Mouse (Mus musculus) lung, postnatal 4 days (tissue): ENCODE measurements around the gene Msl3.
A peak's percentile ranks its signal among the peaks of the same experiment; 100 is the strongest.

Source experiments
- DNase-seq, 2 experiments: peaks; one replicate each; pipeline ENCODE4 v3.0.0; 2021

Msl3 gene

DNA sequence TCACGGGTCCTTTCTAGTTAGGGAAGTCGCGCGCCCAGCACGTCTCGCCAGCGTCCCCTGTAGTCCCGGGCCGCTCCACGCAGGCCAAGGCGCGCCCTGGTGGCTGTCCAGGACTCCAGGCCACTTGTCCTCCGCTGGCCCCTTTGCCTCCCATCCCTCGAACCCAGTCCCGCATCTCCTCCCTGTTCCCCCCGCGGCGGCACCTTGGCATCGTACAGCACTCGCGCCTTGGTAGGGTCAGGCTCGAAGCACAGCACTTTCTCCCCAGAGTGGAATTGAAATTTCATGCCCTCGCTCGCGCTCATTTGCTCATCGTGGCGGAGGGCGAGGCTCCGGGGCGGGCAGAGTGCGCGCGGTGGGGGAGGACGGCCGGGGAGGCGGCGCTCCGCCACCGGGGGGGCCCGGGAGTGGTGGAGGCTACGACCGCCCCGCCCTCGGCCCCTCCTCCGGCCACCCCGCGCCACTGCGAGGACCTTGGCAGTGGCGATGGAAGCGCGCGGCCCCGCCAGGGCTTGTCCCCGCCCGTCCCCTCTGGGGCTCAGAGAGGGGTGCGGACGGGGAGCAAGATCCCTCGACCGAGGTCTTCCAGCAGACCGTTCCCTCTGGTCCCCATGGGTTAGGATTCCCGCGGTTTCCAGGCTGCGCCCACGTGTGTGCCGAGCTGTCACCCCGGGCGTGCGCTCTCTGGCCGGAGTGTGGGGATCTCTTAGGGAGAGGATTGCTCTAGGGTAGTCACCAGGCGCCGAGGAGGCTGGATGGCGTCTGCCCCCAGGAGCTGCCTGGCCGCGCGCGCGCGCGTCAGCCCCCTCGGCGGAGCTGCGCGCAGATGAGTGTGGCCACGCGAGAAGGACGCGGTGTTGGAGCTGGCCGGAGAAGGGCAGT is at the start of gene Msl3:
Msl3 (minus strand) TSS at position 374 of the 882 bp plus-strand sequence.
- peak; percentile 88 to 93 for DNase-seq

DNA sequence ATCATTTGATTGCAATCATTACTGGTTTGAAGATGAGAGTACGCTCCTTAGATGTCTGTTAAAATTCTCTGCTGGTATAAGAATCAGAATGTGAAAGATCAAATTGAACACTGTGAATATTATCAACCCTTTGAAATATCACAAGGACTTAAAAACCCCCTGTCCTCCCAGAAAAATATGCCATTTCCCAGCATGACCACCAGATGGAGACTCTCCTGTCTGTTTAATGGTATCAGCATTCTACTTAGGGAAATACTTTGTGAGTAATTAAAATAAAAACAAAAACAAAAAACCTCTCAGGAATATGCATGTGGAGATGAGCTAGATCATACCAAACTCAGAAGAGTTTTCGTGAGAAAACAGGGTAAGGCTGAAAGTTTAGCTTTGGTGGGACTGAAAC is 44.3 kb upstream of the Msl3 start:
- DNase-seq: no peak

DNA sequence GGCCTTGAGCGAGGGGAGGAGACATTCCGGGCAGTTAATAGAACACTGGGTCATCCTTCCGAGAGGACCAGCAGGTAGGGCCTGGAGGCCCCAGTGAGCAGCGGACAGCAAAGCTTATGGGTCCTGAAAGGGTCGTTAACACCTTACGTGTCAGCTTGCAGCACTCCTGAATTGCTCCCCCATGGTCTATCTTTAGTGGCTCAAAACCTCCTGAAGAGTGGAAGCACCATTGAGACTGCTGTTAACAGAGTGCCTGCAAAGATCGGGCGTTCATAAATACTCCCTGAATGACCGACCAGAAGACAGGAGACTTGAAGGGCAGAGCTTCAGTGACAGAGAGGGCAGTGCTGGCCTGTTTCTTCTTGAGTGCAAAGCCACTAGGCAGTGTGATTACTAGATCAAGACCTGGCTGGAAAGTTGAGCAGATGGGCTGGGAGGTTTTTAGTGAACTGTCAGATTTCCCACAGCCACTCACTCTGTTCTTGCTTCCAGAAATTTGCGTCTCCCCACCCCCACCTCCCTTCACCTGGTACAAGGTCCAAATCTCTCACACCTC is 787 bp upstream of the Msl3 start:
- DNase-seq: no peak

DNA sequence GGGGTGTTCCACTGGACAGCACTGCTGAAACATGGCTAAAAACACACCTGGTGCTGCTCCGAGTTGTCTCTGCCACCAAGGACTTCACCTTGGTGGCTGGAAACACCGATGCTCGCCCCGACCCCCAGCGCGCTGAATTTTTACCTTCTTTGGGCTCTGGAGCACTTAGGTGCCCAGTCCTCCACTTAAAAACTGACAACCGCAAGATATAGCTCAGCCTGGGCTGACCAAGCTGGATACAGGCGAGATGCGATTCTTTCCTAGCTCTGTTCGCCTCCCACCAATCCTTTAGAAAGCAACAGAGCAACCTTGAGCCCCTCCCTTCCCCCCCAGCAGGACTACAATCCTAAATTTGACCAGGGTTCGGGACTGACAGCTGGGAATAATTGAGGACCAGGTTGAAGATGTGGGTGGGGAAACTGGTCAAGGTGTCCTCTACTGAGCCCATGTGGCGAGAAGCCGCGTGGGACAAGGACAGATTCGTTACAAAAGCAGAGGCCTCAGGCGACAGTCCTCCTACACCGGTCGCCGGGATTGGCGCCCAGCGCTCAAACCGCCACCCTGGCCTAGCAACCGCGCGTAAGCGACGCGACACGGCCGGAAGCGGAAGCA is 679 bp downstream of the Msl3 start:
- DNase-seq: no peak

DNA sequence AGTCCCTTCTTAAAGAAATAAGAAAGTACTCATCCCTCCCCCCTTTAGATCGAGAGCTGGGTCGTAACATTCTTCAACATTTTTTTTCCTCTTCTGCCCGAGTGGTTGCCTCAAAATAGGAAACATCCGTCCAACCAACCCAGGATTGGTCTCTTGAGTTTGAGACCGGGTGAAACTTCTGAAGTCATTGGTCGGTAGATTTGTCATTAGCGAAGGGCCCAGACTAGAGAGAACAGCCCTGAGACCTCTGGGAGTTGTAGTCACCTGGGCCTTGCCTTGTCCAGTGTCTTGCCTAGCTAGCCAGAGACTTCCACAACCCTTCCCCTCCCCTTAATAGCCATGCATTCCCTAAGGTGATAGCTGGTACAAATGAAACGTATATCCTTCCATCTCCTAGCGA is 1.3 kb downstream of the Msl3 start:
- peak; percentile 58 to 68 for DNase-seq

GRCm38 (mm10) chrX:168663982-168664689 is 9.6 kb downstream of the Msl3 start:
- DNase-seq: peak; percentile 55 to 86

DNA sequence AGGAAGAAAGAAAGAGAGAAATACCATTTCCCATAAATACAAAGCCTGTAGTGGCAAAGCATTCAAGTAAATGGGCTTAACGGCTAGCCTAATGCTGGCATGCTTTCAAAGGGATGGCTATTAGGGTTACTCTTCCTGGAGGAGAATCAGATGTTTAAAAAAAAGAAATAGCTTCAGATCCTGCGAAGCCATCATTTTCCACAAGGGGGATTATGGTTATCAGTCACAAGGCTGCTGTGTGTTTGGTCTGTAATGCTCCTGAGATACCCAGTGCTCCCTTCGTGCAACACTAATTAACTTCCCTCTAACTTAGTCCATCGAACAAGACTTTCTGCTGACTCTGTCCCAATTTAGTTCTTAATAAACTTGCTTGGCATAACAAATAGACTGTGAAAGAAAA is 13.5 kb downstream of the Msl3 start:
- DNase-seq: no peak

GRCm38 (mm10) chrX:168659803-168660202 is 13.9 kb downstream of the Msl3 start:
- peak in 1 of 2 experiments; percentile 14 for DNase-seq

DNA sequence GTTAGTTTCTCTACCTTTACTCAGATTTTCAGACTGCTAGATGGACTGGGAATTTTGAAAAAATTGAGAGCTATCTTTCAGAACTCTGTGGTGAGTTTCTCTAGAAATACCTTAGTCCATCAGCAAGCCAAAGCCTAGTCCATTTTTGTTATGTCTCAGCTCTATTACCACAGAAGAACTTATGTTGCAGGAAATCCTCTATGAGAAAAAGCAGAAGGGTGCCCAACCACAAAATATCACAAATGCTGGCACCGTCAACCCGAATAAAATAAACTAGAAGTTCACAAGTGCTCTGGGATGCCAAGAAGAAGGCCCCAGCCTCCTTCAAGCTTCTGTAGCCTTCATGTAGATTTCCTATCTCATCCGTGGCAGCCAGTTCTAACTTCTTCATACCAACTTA is 14.4 kb downstream of the Msl3 start:
- no peak for DNase-seq

- no peak for DNase-seq
Measured at GRCm38 (mm10) chrX:168657795-168658194, 15.9 kb downstream of the Msl3 start.

DNA sequence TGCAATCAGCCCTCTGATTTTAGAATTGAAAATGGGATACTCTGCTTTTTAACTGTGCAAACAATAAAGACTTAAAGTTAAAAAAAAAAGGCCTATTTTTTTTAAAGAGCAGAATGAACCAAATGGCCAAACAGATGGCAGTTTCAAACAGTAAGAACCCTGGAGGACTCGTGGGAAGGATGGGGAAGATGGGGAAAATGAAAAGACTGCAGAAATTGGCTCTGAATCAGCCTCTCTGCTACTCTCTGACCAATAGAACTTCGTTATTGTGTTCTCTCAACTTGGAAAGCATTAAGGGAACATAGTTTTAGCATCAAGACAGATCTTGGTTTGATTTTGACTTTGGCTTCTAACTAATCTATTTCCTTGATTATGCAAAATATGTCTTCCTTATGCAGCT is 24.4 kb downstream of the Msl3 start:
- no peak for DNase-seq

DNA sequence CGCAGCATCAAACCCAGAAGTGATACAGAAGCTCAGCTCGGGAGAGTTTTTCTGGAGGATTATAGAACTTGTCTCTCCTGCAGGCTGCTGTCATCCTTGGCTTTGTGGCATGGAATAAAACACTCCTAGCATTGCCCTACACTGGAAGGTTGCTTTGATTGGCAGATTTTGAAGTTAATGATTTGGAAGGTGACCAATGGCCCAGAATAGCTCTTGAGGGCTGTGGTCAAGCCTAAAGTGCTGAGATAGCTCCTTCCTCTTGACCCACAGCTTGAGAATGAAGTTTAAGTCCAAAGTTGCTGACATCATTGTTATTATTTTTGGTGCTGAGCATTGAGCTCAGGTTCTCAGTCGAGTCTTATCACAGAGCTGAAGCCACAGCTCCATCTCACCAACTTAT is 26.0 kb downstream of the Msl3 start:
- DNase-seq: no peak

- no peak for DNase-seq
Measured at GRCm38 (mm10) chrX:168643451-168643850, 30.2 kb downstream of the Msl3 start.

- DNase-seq: peak; percentile 64 to 76
Measured at GRCm38 (mm10) chrX:168639556-168640356, 33.9 kb downstream of the Msl3 start.
